Mouse (Mus musculus) lung, adult 2 months (tissue): ENCODE measurements around the gene Gm10553.
"Not testable (repeated sequence)": the region's sequence is repeated elsewhere in the genome, so short reads cannot be mapped to it uniquely, and the experiment has no call there.

Experiments
- CTCF ChIP-seq: fragments of 200-500 bp; IDR thresholded peaks from 2 replicates; pipeline ENCODE4 v1.5.1; 2011; ENCODE audit warnings: mild to moderate bottlenecking, low read length, control low read depth; ENCODE audit not compliant: insufficient read depth
- POLR2A ChIP-seq: fragments of 200-500 bp; IDR thresholded peaks from 2 replicates; pipeline ENCODE4 v1.6.1; 2011; ENCODE audit warnings: low read depth, mild to moderate bottlenecking, control low read depth, low read length, borderline replicate concordance; ENCODE audit errors: extremely low read depth

GRCm38 (mm10) chr1:85117537-85117936, 17.6 kb downstream of the Gm10553 start:
- not testable (repeated sequence) for TF ChIP-seq CTCF, POLR2A
